Comparison of ENCODE assay signal across 20 mouse cellular contexts in the genomic region with DNA sequence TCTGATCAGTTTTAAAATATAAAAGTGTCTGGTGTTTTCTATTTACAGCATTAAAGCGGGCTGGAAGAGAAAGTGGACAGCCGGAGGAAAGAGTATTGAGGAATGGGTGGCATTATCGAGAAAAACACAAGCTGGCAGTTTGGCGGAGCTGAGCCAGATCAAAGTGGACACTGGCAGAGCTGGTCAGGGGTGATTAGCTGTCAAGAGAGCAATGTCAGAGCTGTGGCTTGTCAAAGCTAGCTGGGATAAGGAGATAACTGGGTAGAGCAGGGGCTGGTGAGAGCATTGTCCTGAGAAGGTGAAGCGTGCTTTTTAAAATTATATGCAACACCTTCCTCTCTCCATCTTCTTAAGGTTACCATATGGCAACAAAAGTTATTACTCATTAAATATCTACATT.
"Had no signal": no experiment of that assay in that cellular context is flagged by ENCODE, and none has a peak within 500 bp of the region (broad histone marks: within the 10 kb centered on the region; RNA-seq: fewer than 3 reads in every experiment).

No protein-coding gene starts in this region.

- H3K4me3 ChIP-seq: layer of hippocampus, adult 2 months; limb, embryonic 10.5 days; limb, embryonic 13.5 days; midbrain, embryonic 12.5 days; midbrain, embryonic 15.5 days; neural tube, embryonic 12.5 days; neural tube, embryonic 15.5 days had no signal

- H3K27ac ChIP-seq: kidney, postnatal 0 days; layer of hippocampus, adult 2 months; limb, embryonic 10.5 days; limb, embryonic 13.5 days; macrophage; midbrain, embryonic 12.5 days; midbrain, embryonic 15.5 days; neural tube, embryonic 12.5 days; neural tube, embryonic 15.5 days had no signal

- H3K36me3 ChIP-seq: limb, embryonic 10.5 days; limb, embryonic 13.5 days; midbrain, embryonic 12.5 days; midbrain, embryonic 15.5 days; neural tube, embryonic 12.5 days; neural tube, embryonic 15.5 days had no signal

- ATAC-seq: intestine, postnatal 0 days; lung, postnatal 0 days; midbrain, embryonic 15.5 days had no signal

- H3K4me2 ChIP-seq: limb, embryonic 13.5 days; lung, embryonic 14.5 days; midbrain, embryonic 12.5 days; midbrain, embryonic 15.5 days; neural tube, embryonic 12.5 days; neural tube, embryonic 15.5 days had no signal

- H3K4me1 ChIP-seq: limb, embryonic 10.5 days; limb, embryonic 13.5 days; midbrain, embryonic 12.5 days; midbrain, embryonic 15.5 days; neural tube, embryonic 12.5 days; neural tube, embryonic 15.5 days had no signal

- H3K27me3 ChIP-seq: limb, embryonic 13.5 days; midbrain, embryonic 12.5 days; midbrain, embryonic 15.5 days; neural tube, embryonic 12.5 days; neural tube, embryonic 15.5 days had no signal

- H3K9ac ChIP-seq: limb, embryonic 13.5 days; lung, embryonic 14.5 days; midbrain, embryonic 12.5 days; midbrain, embryonic 15.5 days; neural tube, embryonic 12.5 days; neural tube, embryonic 15.5 days had no signal

- DNase-seq: kidney, adult 2 months; kidney, postnatal 25 days; layer of hippocampus, adult 9-11 months; lung, embryonic 14.5 days; right cerebral cortex, adult 18-20 months; right cerebral cortex, postnatal 25 days; spleen, adult 18-20 months; thymus, adult 18-20 months; thymus, postnatal 36 days had no signal

- H3K9me3 ChIP-seq: midbrain, embryonic 15.5 days; neural tube, embryonic 12.5 days; neural tube, embryonic 15.5 days had no signal
